Mouse (Mus musculus) urinary bladder, postnatal 14 days (tissue): ENCODE data around the gene Oip5.
"Not testable (repeated sequence)": the region's sequence is repeated elsewhere in the genome, so short reads cannot be mapped to it uniquely, and the experiment has no call there.

ENCODE experiments used
- DNase-seq: peaks from one replicate; pipeline ENCODE4 v3.0.0; 2021; ENCODE audit warnings: low spot score

Gene Oip5

DNA sequence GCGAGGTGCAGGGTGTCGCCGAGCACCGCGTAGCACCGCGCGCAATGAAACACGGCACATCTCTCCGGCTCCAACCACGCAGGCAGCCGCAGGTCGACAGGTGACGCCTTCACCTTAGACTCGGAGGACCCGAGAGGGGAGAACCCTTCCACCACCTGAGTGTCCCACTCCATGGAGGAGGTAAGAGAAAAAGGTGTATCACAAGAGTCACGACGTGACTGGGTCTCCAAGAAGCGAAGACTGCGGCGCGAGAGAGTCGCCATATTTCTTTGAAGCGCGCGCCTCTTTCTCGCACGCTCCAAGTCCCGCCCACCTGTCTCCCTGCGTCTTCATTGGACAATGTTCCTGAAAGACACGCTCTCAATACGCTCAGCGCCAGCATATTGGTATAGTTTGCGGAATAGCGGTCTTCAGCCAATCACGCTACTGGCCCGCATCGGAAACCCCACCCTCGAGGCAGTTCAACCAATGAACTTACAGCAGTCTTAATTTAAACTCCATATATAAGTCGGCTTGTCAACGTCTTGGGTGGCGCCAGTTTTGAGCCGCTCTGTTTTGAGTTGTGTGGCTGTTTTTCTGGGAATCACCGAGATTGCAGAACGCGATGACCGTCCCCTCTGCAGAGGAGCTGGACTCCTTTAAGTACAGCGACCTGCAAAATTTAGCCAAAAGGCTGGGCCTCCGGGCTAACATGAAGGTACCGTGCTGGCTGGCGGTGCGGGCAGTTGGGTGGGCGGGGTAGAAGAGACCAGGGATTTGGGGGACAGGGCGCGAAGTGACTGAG, at the start of gene Oip5, which contains the start of gene Nusap1:
Oip5 (minus strand) TSS at position 271 of the 784 bp plus-strand sequence.
Nusap1 (plus strand) TSS at position 100 of the 784 bp plus-strand sequence.
- DNase-seq: peak; percentile 95

DNA sequence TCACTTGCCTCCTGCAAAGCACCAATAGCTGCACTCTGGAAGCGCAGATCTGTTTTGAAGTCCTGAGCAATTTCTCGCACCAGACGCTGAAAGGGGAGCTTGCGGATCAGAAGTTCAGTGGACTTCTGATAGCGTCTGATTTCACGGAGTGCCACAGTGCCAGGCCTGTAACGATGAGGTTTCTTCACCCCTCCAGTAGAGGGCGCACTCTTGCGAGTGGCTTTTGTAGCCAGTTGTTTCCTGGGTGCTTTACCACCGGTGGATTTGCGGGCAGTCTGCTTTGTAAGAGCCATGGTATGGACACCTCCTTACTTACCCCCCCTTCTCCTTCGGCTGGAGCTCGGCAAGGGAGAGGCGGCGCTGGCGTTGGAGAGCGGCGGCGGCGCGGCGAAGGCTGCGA, 47.5 kb upstream of the Oip5 start:
- DNase-seq: not testable (repeated sequence)

DNA sequence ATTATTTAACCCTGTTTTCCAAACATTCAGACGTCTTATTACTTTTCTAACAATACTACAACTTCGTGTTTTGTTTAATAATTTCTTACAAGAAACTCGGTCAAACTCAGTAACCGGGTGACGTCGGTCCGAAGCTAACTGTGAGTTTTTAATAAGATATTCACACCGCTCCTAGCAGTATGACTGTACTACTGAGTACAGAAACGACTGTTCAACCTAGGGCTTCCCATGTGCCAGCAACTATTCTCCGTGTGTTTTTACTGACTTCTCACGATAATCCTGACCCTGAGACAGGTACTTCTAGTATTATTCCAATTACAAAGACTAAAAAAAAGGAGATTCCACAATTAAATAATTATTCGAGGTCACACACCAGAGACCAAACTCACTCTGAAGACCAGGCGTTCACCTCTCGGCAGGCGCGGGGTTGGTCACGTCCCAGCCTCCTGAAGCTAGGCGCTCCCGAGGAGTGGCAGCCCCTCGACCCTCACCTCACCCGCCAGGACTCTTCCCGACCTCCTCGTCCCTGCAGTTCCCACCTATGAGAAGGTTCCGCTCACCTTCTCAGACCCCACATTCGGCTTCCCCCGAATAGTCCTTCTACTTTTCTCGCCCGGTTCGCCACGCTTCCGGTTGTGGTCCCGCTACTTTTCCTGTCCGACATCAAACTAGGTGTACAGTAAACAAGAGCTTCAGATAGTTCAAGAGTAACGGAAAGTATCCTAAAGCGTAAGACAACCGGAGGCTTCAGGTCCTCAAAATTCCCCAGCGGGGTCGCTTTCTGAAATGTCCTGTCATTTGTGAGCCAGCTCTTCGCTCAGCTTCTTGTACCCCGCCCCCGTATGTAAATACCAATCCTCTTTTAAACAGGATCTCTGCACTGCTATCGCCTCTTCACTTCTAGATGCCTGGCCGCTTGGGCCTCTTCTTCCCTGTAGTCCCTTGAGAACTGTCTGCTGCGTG, 44.2 kb upstream of the Oip5 start, which contains the start of gene Ndufaf1:
Ndufaf1 (minus strand) TSS at position 608 of the 963 bp plus-strand sequence.
- DNase-seq: peak; percentile 75

GRCm38 (mm10) chr2:119644254-119644653, 26.0 kb upstream of the Oip5 start:
- DNase-seq: no peak

- DNase-seq: no peak
Observed at GRCm38 (mm10) chr2:119641214-119641912, 23.1 kb upstream of the Oip5 start.

- no peak for DNase-seq
Observed at GRCm38 (mm10) chr2:119636781-119637180, 18.5 kb upstream of the Oip5 start.

GRCm38 (mm10) chr2:119621302-119621701, 3.0 kb upstream of the Oip5 start:
- DNase-seq: no peak

- not testable (repeated sequence) for DNase-seq
Observed at GRCm38 (mm10) chr2:119619002-119619401, 733 bp upstream of the Oip5 start.

- peak; percentile 4 for DNase-seq
Observed at GRCm38 (mm10) chr2:119617841-119618198, 449 bp downstream of the Oip5 start.

GRCm38 (mm10) chr2:119607023-119607422, 11.2 kb downstream of the Oip5 start:
- DNase-seq: no peak

- no peak for DNase-seq
Observed at GRCm38 (mm10) chr2:119605361-119605973, 12.8 kb downstream of the Oip5 start.

- no peak for DNase-seq
Observed at GRCm38 (mm10) chr2:119603909-119604308, 14.4 kb downstream of the Oip5 start.

- DNase-seq: peak; percentile 20
Observed at GRCm38 (mm10) chr2:119602488-119602887, 15.8 kb downstream of the Oip5 start.

DNA sequence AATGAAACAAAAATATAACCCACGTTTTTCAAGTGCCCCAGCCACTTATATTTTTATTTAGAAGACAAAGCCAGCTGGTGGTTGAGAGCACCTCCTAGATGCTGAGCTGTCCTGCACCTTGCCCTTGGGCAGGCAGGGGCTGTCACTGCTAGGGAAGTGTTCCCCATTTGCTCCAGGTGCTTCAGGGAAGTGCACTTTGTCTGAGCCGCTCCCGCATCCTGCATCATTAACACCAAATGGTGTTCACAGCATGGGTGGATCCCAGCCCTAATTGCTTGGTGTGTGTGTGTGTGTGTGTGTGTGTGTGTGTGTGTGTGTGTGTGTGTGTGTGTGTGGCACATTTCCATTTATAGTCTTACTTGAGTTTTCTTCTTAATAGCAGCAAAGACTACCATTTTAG, 16.7 kb downstream of the Oip5 start:
- DNase-seq: not testable (repeated sequence)

DNA sequence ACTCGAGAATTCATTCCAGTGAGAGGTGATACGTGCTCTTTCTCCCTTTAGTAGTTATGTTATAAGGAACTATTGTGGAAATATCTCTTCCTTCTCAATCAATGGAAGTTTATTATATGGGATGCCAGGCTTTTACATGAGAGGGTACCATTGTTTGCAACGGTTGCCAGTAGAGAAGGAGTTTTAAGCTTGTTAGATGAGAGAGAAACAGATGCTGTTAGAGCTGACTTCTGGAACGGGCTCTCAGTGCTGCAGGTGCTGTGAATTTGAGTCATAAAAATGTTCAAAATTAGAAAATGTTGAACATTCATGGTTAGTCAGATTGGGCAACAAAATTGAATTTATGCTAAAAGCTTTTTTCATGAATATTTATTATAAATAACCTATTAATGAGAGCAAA, 17.2 kb downstream of the Oip5 start:
- DNase-seq: no peak

DNA sequence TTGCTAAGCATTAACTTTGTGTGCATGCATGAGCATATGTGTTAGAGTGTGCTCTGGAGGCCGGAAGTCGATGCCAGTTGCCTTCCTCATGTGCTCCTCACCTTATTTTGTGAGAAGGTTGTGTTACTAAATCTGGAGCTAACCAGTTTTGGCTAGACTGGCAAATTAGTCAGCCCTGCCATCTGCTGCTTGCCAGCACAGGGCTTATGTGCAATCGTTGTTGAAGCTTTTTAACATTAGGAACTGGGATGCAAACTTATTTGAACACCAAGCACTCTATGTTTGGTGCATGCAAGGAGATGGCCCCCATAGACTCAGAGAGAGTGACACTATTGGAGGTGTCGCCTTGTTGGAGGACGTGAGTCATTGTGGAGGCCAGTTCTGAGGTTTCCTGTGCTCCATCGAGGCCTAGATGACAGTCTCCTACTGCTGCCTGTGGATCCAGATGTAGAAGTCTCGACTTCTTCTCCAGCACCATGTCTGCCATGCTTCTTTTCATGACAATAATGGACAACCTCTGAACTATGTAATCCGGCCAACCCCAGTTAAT, 21.4 kb downstream of the Oip5 start:
- no peak for DNase-seq

GRCm38 (mm10) chr2:119595308-119595707, 23.0 kb downstream of the Oip5 start:
- DNase-seq: no peak

GRCm38 (mm10) chr2:119594113-119594981, 23.9 kb downstream of the Oip5 start:
- peak; percentile 99 for DNase-seq

- no peak for DNase-seq
Observed at GRCm38 (mm10) chr2:119593765-119594112, 24.5 kb downstream of the Oip5 start.

DNA sequence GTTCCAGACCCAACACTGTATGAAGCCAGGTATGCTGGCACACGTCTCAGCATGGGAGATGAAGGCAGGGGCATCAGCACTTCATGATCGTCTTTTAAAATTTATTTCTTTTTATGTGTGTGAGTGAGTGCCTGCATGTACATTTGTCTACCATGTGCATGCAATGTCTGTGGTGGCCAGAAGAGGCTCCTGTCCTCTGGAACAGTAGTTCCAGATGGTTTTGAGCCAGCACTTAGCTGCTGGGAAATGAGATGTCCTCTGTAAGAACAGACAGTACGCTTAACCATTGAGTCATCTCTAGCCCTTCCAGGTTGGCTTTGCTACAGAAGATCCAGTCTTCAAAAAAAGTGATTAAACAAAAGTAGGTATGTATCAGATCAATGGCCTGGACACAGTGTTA, 27.0 kb downstream of the Oip5 start:
- no peak for DNase-seq
